Mouse (Mus musculus) midbrain, postnatal 0 days (tissue): ENCODE data around the gene Rgs10. TPM values are rescaled to one million over a fixed set of nuclear protein-coding genes. Genes with fewer than 3 reads are reported as not detected.

ENCODE experiments used
- ATAC-seq: fragments of 200-750 bp; cut with Nextera tagmentation; 2 replicates; pipeline ENCODE4 v1.8.0; 2017; ENCODE audit warnings: moderate number of reproducible peaks, mild to moderate bottlenecking, moderate TSS enrichment, moderate library complexity; ENCODE audit not compliant: low FRiP score
- DNase-seq: peaks from one replicate; pipeline ENCODE4 v3.0.0-alpha.2; 2015; ENCODE audit warnings: low spot score
- H3K27ac ChIP-seq: fragments of 300-500 bp; sonication (generic); 2 replicates; pipeline ENCODE4 v1.5.1; 2014; ENCODE audit warnings: low read depth, mild to moderate bottlenecking, low read length, mixed read lengths
- H3K27me3 ChIP-seq: fragments of 300-500 bp; sonication (generic); 2 replicates; pipeline ENCODE4 v1.6.1; 2014; ENCODE audit warnings: low read length, control low read depth, mixed read lengths; ENCODE audit not compliant: insufficient read depth
- H3K36me3 ChIP-seq: fragments of 300-500 bp; sonication (generic); 2 replicates; pipeline ENCODE4 v1.6.1; 2014; ENCODE audit warnings: low read length, control low read depth, mixed read lengths; ENCODE audit not compliant: insufficient read depth
- H3K4me1 ChIP-seq: fragments of 300-500 bp; sonication (generic); 2 replicates; pipeline ENCODE4 v1.6.1; 2014; ENCODE audit warnings: mild to moderate bottlenecking, control low read depth, antibody characterized with exemption, low read length, mixed read lengths; ENCODE audit not compliant: insufficient read depth
- H3K4me2 ChIP-seq: fragments of 300-500 bp; sonication (generic); 2 replicates; pipeline ENCODE4 v1.6.1; 2014; ENCODE audit warnings: low read depth, mild to moderate bottlenecking, low read length, mixed read lengths; ENCODE audit not compliant: poor library complexity, severe bottlenecking
- H3K4me3 ChIP-seq: fragments of 300-500 bp; sonication (generic); 2 replicates; pipeline ENCODE4 v1.5.1; 2014; ENCODE audit warnings: low read depth, mild to moderate bottlenecking, low read length, moderate library complexity
- H3K9ac ChIP-seq: fragments of 300-500 bp; sonication (generic); replicated peaks from 2 replicates; pipeline ENCODE4 v1.6.1; 2014; ENCODE audit warnings: mild to moderate bottlenecking, low read length, moderate library complexity, mixed read lengths; ENCODE audit not compliant: poor library complexity, severe bottlenecking
- H3K9me3 ChIP-seq: fragments of 300-500 bp; sonication (generic); 2 replicates; pipeline ENCODE4 v1.6.1; 2016; ENCODE audit warnings: low read length, control low read depth
- CTCF ChIP-seq: IDR thresholded peaks from 2 replicates; pipeline ENCODE4 v1.5.1; 2016; ENCODE audit warnings: antibody characterized with exemption, mild to moderate bottlenecking
- WGBS: fragments of 180-500 bp; shearing (Covaris S2); extraction: QIAGEN DNeasy Blood & Tissue Kit; methylation state at CpG from one replicate; pipeline ENCODE4 v1.1.7; 2014; 5-methylcytosine and 5-hydroxymethylcytosine counted together
- polyA plus RNA-seq: library from polyadenylated mRNA; unstranded; fragments of >200 nt; fragmentation: Nextera tagmentation; extraction: Ambion mirVana; gene quantifications from 2 replicates; pipeline ENCODE4 v1.2.1, GENCODE M21; 2015
- total RNA-seq: library from RNA; depleted of rRNA; stranded (reverse); fragments of >200 nt; gene quantifications from 2 replicates; pipeline ENCODE4 v1.2.3, GENCODE M21; 2014

Rgs10 gene
- total and polyA plus RNA-seq, 2 experiments from 2014 or later: 84.6 to 89.3 TPM

- no peak for TF ChIP-seq CTCF
- ATAC-seq: no peak
- 86% methylated on average over 8 of the region's 8 CpGs for WGBS
- no peak overlapping the region for H3K9ac ChIP-seq
- no peaks in the 10 kb centered on the region for H3K4me1 ChIP-seq
- H3K4me2 ChIP-seq: no peak overlapping the region
- DNase-seq: no peak
- no peak overlapping the region for H3K4me3 ChIP-seq
- H3K27ac ChIP-seq: no peak overlapping the region
- H3K36me3 ChIP-seq: no peaks in the 10 kb centered on the region
- H3K9me3 ChIP-seq: no peaks in the 10 kb centered on the region
- no peaks in the 10 kb centered on the region for H3K27me3 ChIP-seq
Observed at GRCm38 (mm10) chr7:128373751-128374150, 44.8 kb downstream of the Rgs10 start.

- Histone ChIP-seq H3K36me3 (no peaks in the 10 kb centered on the region), H3K4me2 (no peak overlapping the region), H3K27me3 (no peaks in the 10 kb centered on the region), H3K4me1 (no peaks in the 10 kb centered on the region), H3K9ac (no peak overlapping the region), H3K27ac (no peak overlapping the region), H3K4me3 (no peak overlapping the region), H3K9me3 (no peaks in the 10 kb centered on the region)
- WGBS: 48% methylated on average over 3 of the region's 3 CpGs
- peak; percentile 60 for TF ChIP-seq CTCF
- ATAC-seq (no peak), DNase-seq (no peak)
Observed at GRCm38 (mm10) chr7:128372331-128372730, 46.2 kb downstream of the Rgs10 start.

GRCm38 (mm10) chr7:128369366-128369765 is 49.2 kb downstream of the Rgs10 start:
- no peaks in the 10 kb centered on the region for H3K9me3 ChIP-seq
- 85% methylated on average over 12 of the region's 12 CpGs for WGBS
- H3K27ac ChIP-seq: no peak overlapping the region
- DNase-seq (no peak), ATAC-seq (no peak)
- no peak overlapping the region for H3K4me2 ChIP-seq
- no peaks in the 10 kb centered on the region for H3K27me3 ChIP-seq
- no peak overlapping the region for H3K9ac ChIP-seq
- no peaks in the 10 kb centered on the region for H3K4me1 ChIP-seq
- no peak overlapping the region for H3K4me3 ChIP-seq
- TF ChIP-seq CTCF: no peak
- H3K36me3 ChIP-seq: no peaks in the 10 kb centered on the region

- DNase-seq (no peak), ATAC-seq (no peak)
- WGBS: 93% methylated on average over 6 of the region's 6 CpGs
- Histone ChIP-seq H3K4me2 (no peak overlapping the region), H3K36me3 (no peaks in the 10 kb centered on the region), H3K27me3 (no peaks in the 10 kb centered on the region), H3K4me1 (no peaks in the 10 kb centered on the region), H3K9me3 (no peaks in the 10 kb centered on the region), H3K4me3 (no peak overlapping the region), H3K9ac (no peak overlapping the region), H3K27ac (no peak overlapping the region)
- no peak for TF ChIP-seq CTCF
Observed at GRCm38 (mm10) chr7:128368828-128369227, 49.7 kb downstream of the Rgs10 start.

GRCm38 (mm10) chr7:128366654-128367053 is 51.9 kb downstream of the Rgs10 start:
- no peak overlapping the region for H3K27ac ChIP-seq
- no peak for TF ChIP-seq CTCF
- no peak overlapping the region for H3K9ac ChIP-seq
- H3K4me2 ChIP-seq: no peak overlapping the region
- H3K4me3 ChIP-seq: no peak overlapping the region
- WGBS: 74% methylated on average over 11 of the region's 11 CpGs
- DNase-seq (peak; percentile 36), ATAC-seq (no peak)
- H3K4me1 ChIP-seq: no peaks in the 10 kb centered on the region
- H3K27me3 ChIP-seq: no peaks in the 10 kb centered on the region
- H3K9me3 ChIP-seq: no peaks in the 10 kb centered on the region
- H3K36me3 ChIP-seq: no peaks in the 10 kb centered on the region

- no peaks in the 10 kb centered on the region for H3K36me3 ChIP-seq
- WGBS: 53% methylated on average over 4 of the region's 4 CpGs
- no peak overlapping the region for H3K4me3 ChIP-seq
- H3K27me3 ChIP-seq: no peaks in the 10 kb centered on the region
- H3K27ac ChIP-seq: no peak overlapping the region
- no peak overlapping the region for H3K4me2 ChIP-seq
- no peak overlapping the region for H3K9ac ChIP-seq
- no peak for DNase-seq
- H3K4me1 ChIP-seq: no peaks in the 10 kb centered on the region
- H3K9me3 ChIP-seq: no peaks in the 10 kb centered on the region
- TF ChIP-seq CTCF: no peak
- no peak for ATAC-seq
Observed at GRCm38 (mm10) chr7:128365096-128365715, 53.4 kb downstream of the Rgs10 start.
